Mouse (Mus musculus): ENCODE measurements at regions not wholly inside any gene's neighbourhood (a gene's known extent, or its start where the extent isn't known, plus 50 kb on each side); places are given as distances from the start of the nearest gene placed in this dataset.

GRCm38 (mm10) chr13:53883206-53883605 is 172.3 kb downstream of the Drd1 start:
- H3K27me3 ChIP-seq (ENCODE audit: control insufficient read depth, insufficient read depth, low read length) = no peaks in the 10 kb centered on the region
- no peak overlapping the region for H3K4me3 ChIP-seq (ENCODE audit: control insufficient read depth, low read depth, low read length)
- H3K4me1 ChIP-seq (ENCODE audit: control insufficient read depth, insufficient read depth, low read length) = no peaks in the 10 kb centered on the region
- TF ChIP-seq POLR2A (IDR thresholded peaks at IDR 0.05; ENCODE audit: control insufficient read depth, low read depth, low read length) (no peak), CTCF (IDR thresholded peaks at IDR 0.05; ENCODE audit: control insufficient read depth, insufficient read depth, insufficient replicate concordance, low read depth, low read length) (no peak)
- no peak overlapping the region for H3K27ac ChIP-seq (ENCODE audit: control insufficient read depth, insufficient read depth, low read depth, low read length)
- no peaks in the 10 kb centered on the region for H3K36me3 ChIP-seq (ENCODE audit: control insufficient read depth, insufficient read depth, low read length)

GRCm38 (mm10) chr13:53880466-53881250 is 174.8 kb downstream of the Drd1 start:
- no peaks in the 10 kb centered on the region for H3K27me3 ChIP-seq (ENCODE audit: control insufficient read depth, insufficient read depth, low read length)
- no peaks in the 10 kb centered on the region for H3K36me3 ChIP-seq (ENCODE audit: control insufficient read depth, insufficient read depth, low read length)
- H3K4me1 ChIP-seq (ENCODE audit: control insufficient read depth, insufficient read depth, low read length) = no peaks in the 10 kb centered on the region
- H3K27ac ChIP-seq (ENCODE audit: control insufficient read depth, insufficient read depth, low read depth, low read length) = no peak overlapping the region
- no peak overlapping the region for H3K4me3 ChIP-seq (ENCODE audit: control insufficient read depth, low read depth, low read length)
- TF ChIP-seq CTCF (IDR thresholded peaks at IDR 0.05; ENCODE audit: control insufficient read depth, insufficient read depth, insufficient replicate concordance, low read depth, low read length) (no peak), POLR2A (IDR thresholded peaks at IDR 0.05; ENCODE audit: control insufficient read depth, low read depth, low read length) (no peak)

DNA sequence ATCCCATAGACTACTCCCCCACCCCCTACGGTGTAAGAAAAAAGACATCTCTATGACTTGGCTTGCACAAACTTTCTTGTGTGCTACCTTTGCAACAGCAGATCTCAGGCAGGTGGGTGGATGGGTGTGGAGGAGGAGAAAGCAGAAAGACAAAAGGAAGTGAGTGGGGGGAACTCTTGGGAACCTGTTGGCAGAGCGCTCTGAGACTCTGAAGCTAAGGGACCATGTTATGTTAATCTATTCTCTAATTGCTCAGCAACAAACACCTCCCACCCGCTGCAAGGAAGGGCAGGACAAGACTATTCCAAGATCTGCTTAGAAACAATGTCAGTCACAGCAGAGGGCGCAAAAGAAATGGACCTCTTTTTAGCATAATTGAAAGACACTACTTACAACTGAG is 180.0 kb downstream of the Drd1 start:
- TF ChIP-seq POLR2A (IDR thresholded peaks at IDR 0.05; ENCODE audit: control insufficient read depth, low read depth, low read length) (no peak), CTCF (IDR thresholded peaks at IDR 0.05; ENCODE audit: control insufficient read depth, insufficient read depth, insufficient replicate concordance, low read depth, low read length) (no peak)

GRCm38 (mm10) chr13:53865323-53865722 is 190.2 kb downstream of the Drd1 start:
- 0 out of 2 replicates have a peak, but pooled peaks cover 2% of the 10 kb centered on the region for H3K4me1 ChIP-seq (ENCODE audit: control insufficient read depth, insufficient read depth, low read length)
- H3K4me3 ChIP-seq (ENCODE audit: control insufficient read depth, low read depth, low read length) = no peak overlapping the region
- H3K27ac ChIP-seq (ENCODE audit: control insufficient read depth, insufficient read depth, low read depth, low read length) = no peak overlapping the region
- no peaks in the 10 kb centered on the region for H3K27me3 ChIP-seq (ENCODE audit: control insufficient read depth, insufficient read depth, low read length)
- no peaks in the 10 kb centered on the region for H3K36me3 ChIP-seq (ENCODE audit: control insufficient read depth, insufficient read depth, low read length)
- no peak for TF ChIP-seq POLR2A (IDR thresholded peaks at IDR 0.05; ENCODE audit: control insufficient read depth, low read depth, low read length)
- TF ChIP-seq CTCF (IDR thresholded peaks at IDR 0.05; ENCODE audit: control insufficient read depth, insufficient read depth, insufficient replicate concordance, low read depth, low read length) = no peak

More for the DNA sequence above, 180.0 kb downstream of the Drd1 start:
- Histone ChIP-seq H3K27ac (ENCODE audit: control insufficient read depth, insufficient read depth, low read depth, low read length) (no peak overlapping the region), H3K4me3 (ENCODE audit: control insufficient read depth, low read depth, low read length) (no peak overlapping the region), H3K36me3 (ENCODE audit: control insufficient read depth, insufficient read depth, low read length) (no peaks in the 10 kb centered on the region), H3K27me3 (ENCODE audit: control insufficient read depth, insufficient read depth, low read length) (no peaks in the 10 kb centered on the region), H3K4me1 (ENCODE audit: control insufficient read depth, insufficient read depth, low read length) (no peaks in the 10 kb centered on the region)

- TF ChIP-seq CTCF (IDR thresholded peaks at IDR 0.05; ENCODE audit: control insufficient read depth, insufficient read depth, insufficient replicate concordance, low read depth, low read length) (no peak), POLR2A (IDR thresholded peaks at IDR 0.05; ENCODE audit: control insufficient read depth, low read depth, low read length) (no peak)
- no peaks in the 10 kb centered on the region for H3K27me3 ChIP-seq (ENCODE audit: control insufficient read depth, insufficient read depth, low read length)
- no peak overlapping the region for H3K4me3 ChIP-seq (ENCODE audit: control insufficient read depth, low read depth, low read length)
- no peaks in the 10 kb centered on the region for H3K4me1 ChIP-seq (ENCODE audit: control insufficient read depth, insufficient read depth, low read length)
- H3K36me3 ChIP-seq (ENCODE audit: control insufficient read depth, insufficient read depth, low read length) = no peaks in the 10 kb centered on the region
- H3K27ac ChIP-seq (ENCODE audit: control insufficient read depth, insufficient read depth, low read depth, low read length) = no peak overlapping the region
These were observed 193.2 kb downstream of the Drd1 start for GRCm38 (mm10) chr13:53862336-53862735.

DNA sequence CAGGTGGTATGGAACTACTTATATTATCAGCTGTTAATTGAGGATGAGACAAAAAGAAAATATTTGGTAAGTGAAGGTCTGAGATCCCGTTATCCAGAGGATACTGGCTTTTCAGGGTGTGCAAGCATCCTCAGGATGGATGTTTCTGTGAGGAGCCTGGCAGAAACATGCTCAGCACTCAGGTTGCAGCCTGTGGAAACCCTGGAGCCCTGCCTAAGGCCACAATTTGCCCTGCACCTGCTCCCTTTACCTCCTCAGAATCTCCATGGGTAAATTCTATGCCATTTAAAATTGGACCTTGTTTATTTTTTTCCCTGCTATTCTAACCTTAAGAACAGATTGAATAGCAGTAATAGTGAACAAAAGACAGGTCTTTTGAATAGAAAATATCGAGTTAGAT is 201.3 kb downstream of the Drd1 start:
- Histone ChIP-seq H3K4me1 (ENCODE audit: control insufficient read depth, insufficient read depth, low read length) (no peaks in the 10 kb centered on the region), H3K36me3 (ENCODE audit: control insufficient read depth, insufficient read depth, low read length) (no peaks in the 10 kb centered on the region), H3K4me3 (ENCODE audit: control insufficient read depth, low read depth, low read length) (no peak overlapping the region), H3K27ac (ENCODE audit: control insufficient read depth, insufficient read depth, low read depth, low read length) (no peak overlapping the region), H3K27me3 (ENCODE audit: control insufficient read depth, insufficient read depth, low read length) (no peaks in the 10 kb centered on the region)
- TF ChIP-seq POLR2A (IDR thresholded peaks at IDR 0.05; ENCODE audit: control insufficient read depth, low read depth, low read length) = no peak
- TF ChIP-seq CTCF (IDR thresholded peaks at IDR 0.05; ENCODE audit: control insufficient read depth, insufficient read depth, insufficient replicate concordance, low read depth, low read length) = no peak

GRCm38 (mm10) chr13:53850146-53850545 is 205.4 kb downstream of the Drd1 start:
- Histone ChIP-seq H3K27ac (ENCODE audit: control insufficient read depth, insufficient read depth, low read depth, low read length) (no peak overlapping the region), H3K27me3 (ENCODE audit: control insufficient read depth, insufficient read depth, low read length) (no peaks in the 10 kb centered on the region), H3K36me3 (ENCODE audit: control insufficient read depth, insufficient read depth, low read length) (no peaks in the 10 kb centered on the region), H3K4me3 (ENCODE audit: control insufficient read depth, low read depth, low read length) (no peak overlapping the region), H3K4me1 (ENCODE audit: control insufficient read depth, insufficient read depth, low read length) (peaks cover 2% of the 10 kb centered on the region; the same call in 1 of the 2 replicates)
- TF ChIP-seq CTCF (IDR thresholded peaks at IDR 0.05; ENCODE audit: control insufficient read depth, insufficient read depth, insufficient replicate concordance, low read depth, low read length) = no peak
- TF ChIP-seq POLR2A (IDR thresholded peaks at IDR 0.05; ENCODE audit: control insufficient read depth, low read depth, low read length) = no peak
